27 mouse cellular contexts compared by ENCODE assay signal in genomic region chr17:9829895-9830294, GRCm38 (mm10).
DNase-seq lines count a peak whose midpoint lies in the region; ATAC-seq lines count a peak whose summit lies in the region.
"Had no signal": no experiment of that assay in that cellular context is flagged by ENCODE, and none has a peak within 500 bp of the region (broad histone marks: within the 10 kb centered on the region; RNA-seq: fewer than 3 reads in every experiment).

No protein-coding gene starts in this region.

- H3K9ac ChIP-seq in forebrain, embryonic 14.5 days (ENCODE audit: low read length), result no peak overlapping the region
- H3K9ac ChIP-seq in forebrain, embryonic 13.5 days, result no peak overlapping the region
- H3K9ac ChIP-seq: embryonic facial prominence, embryonic 12.5 days; forebrain, embryonic 15.5 days; heart, embryonic 12.5 days; heart, embryonic 15.5 days; hindbrain, embryonic 15.5 days had no signal

- WGBS in forebrain, embryonic 14.5 days, result 77% methylated on average over 5 of the region's 5 CpGs
- 75% methylated on average over 5 of the region's 5 CpGs for WGBS in forebrain, embryonic 13.5 days

- no peak for ATAC-seq in forebrain, embryonic 14.5 days
- no peak for ATAC-seq in forebrain, embryonic 13.5 days
- ATAC-seq: forebrain, embryonic 15.5 days; intestine, postnatal 0 days; Patski had no signal

- no peak overlapping the region for H3K4me3 ChIP-seq in forebrain, embryonic 14.5 days (ENCODE audit: low read depth, low read length)
- no peak overlapping the region for H3K4me3 ChIP-seq in forebrain, embryonic 13.5 days
- H3K4me3 ChIP-seq: embryonic facial prominence, embryonic 12.5 days; erythroblast, embryonic 14.5 days; forebrain, embryonic 15.5 days; heart, embryonic 12.5 days; heart, embryonic 15.5 days; hindbrain, embryonic 10.5 days; hindbrain, embryonic 15.5 days had no signal

- no peaks in the 10 kb centered on the region for H3K9me3 ChIP-seq in forebrain, embryonic 14.5 days (replicated peaks; ENCODE audit: control insufficient read depth, low read length)
- no peaks in the 10 kb centered on the region for H3K9me3 ChIP-seq in forebrain, embryonic 13.5 days (replicated peaks)
- H3K9me3 ChIP-seq: embryonic facial prominence, embryonic 12.5 days; forebrain, embryonic 15.5 days; heart, embryonic 12.5 days; heart, embryonic 15.5 days; hindbrain, embryonic 10.5 days; hindbrain, embryonic 15.5 days had no signal

- no peaks in the 10 kb centered on the region for H3K27me3 ChIP-seq in forebrain, embryonic 14.5 days (replicated peaks; ENCODE audit: control insufficient read depth, insufficient read depth, low read length)
- no peaks in the 10 kb centered on the region for H3K27me3 ChIP-seq in forebrain, embryonic 13.5 days
- H3K27me3 ChIP-seq: CH12.LX; embryonic facial prominence, embryonic 12.5 days; forebrain, embryonic 15.5 days; heart, embryonic 12.5 days; heart, embryonic 15.5 days; hindbrain, embryonic 15.5 days; Patski had no signal

- no peak overlapping the region for H3K27ac ChIP-seq in forebrain, embryonic 14.5 days (ENCODE audit: low read depth, low read length)
- no peak overlapping the region for H3K27ac ChIP-seq in forebrain, embryonic 13.5 days
- H3K27ac ChIP-seq: embryonic facial prominence, embryonic 12.5 days; forebrain, embryonic 15.5 days; heart, embryonic 15.5 days; hindbrain, embryonic 10.5 days; hindbrain, embryonic 15.5 days had no signal

- no peaks in the 10 kb centered on the region for H3K36me3 ChIP-seq in forebrain, embryonic 14.5 days (ENCODE audit: control insufficient read depth, insufficient read depth, low read length)
- H3K36me3 ChIP-seq in forebrain, embryonic 13.5 days (ENCODE audit: poor library complexity, severe bottlenecking), result no peaks in the 10 kb centered on the region
- H3K36me3 ChIP-seq: embryonic facial prominence, embryonic 12.5 days; forebrain, embryonic 15.5 days; G1E; heart, embryonic 12.5 days; heart, embryonic 15.5 days; hindbrain, embryonic 10.5 days; hindbrain, embryonic 15.5 days had no signal

- intact Hi-C loops in left cerebral cortex, postnatal 14 days (cut with DNase I), result no loop called here

- no peaks in the 10 kb centered on the region for H3K4me1 ChIP-seq in forebrain, embryonic 14.5 days (ENCODE audit: control insufficient read depth, insufficient read depth, low read length)
- H3K4me1 ChIP-seq in forebrain, embryonic 13.5 days, result no peaks in the 10 kb centered on the region
- H3K4me1 ChIP-seq: embryonic facial prominence, embryonic 12.5 days; heart, embryonic 12.5 days; hindbrain, embryonic 10.5 days; hindbrain, embryonic 15.5 days had no signal

- DNase-seq in forebrain, embryonic 14.5 days (ENCODE audit: low spot score), result peak; percentile 4
- peak; percentile 13 to 20 for DNase-seq in left cerebral cortex, postnatal 14 days (ENCODE audit: low spot score in 2 of 2)
- no peak for DNase-seq in left cerebral cortex, adult 11 months (ENCODE audit: low spot score)
- DNase-seq in brain, adult 2 months (ENCODE audit: low read depth, low spot score), result peak; percentile 82
- peak; percentile 55 for DNase-seq in telencephalon, adult 2 months (ENCODE audit: low read depth, low spot score)
- DNase-seq in adrenal gland, postnatal 10 days, result no peak
- DNase-seq: adrenal gland, postnatal 14 days; B cell, adult 2 months; cerebellum, adult 18-20 months; cerebellum, adult 9-10 months; cerebellum, postnatal 14 days; gastrocnemius, postnatal 10 days; gastrocnemius, postnatal 36 days; heart, postnatal 10 days; heart, postnatal 36 days had no signal

- H3K4me2 ChIP-seq in forebrain, embryonic 14.5 days (ENCODE audit: low read length), result no peak overlapping the region
- no peak overlapping the region for H3K4me2 ChIP-seq in forebrain, embryonic 13.5 days
- H3K4me2 ChIP-seq: embryonic facial prominence, embryonic 12.5 days; forebrain, embryonic 15.5 days; heart, embryonic 12.5 days; heart, embryonic 15.5 days; hindbrain, embryonic 15.5 days had no signal

Comparison
In these comparisons a context has a peak if more than half of its experiments do, and no peak if none do; other contexts are left out.
1. DNase-seq: peak in forebrain, embryonic 14.5 days (single experiment), left cerebral cortex, postnatal 14 days (2 of 2), brain, adult 2 months (single experiment) and telencephalon, adult 2 months (single experiment); none in left cerebral cortex, adult 11 months (single experiment) and adrenal gland, postnatal 10 days (single experiment).